Mouse (Mus musculus) limb, embryonic 15.5 days (tissue): ENCODE measurements around the gene Igfbpl1. TPM values are rescaled to one million over a fixed set of nuclear protein-coding genes. Genes with fewer than 3 reads are reported as not detected.

Source experiments
- ATAC-seq: fragments of 200-750 bp; cut with Nextera tagmentation; 2 replicates; pipeline ENCODE4 v1.8.0; 2017; ENCODE audit warnings: low read depth, moderate TSS enrichment; ENCODE audit not compliant: insufficient number of reproducible peaks, low FRiP score, low TSS enrichment
- H3K27ac ChIP-seq: fragments of 300-500 bp; sonication (generic); 2 replicates; pipeline ENCODE4 v1.5.1; 2015; ENCODE audit warnings: moderate library complexity, mild to moderate bottlenecking, inconsistent platforms
- H3K27me3 ChIP-seq: fragments of 300-500 bp; sonication (generic); 2 replicates; pipeline ENCODE4 v1.6.1; 2015; ENCODE audit warnings: inconsistent platforms
- H3K36me3 ChIP-seq: fragments of 300-500 bp; sonication (generic); 2 replicates; pipeline ENCODE4 v1.6.1; 2015; ENCODE audit warnings: inconsistent platforms
- H3K4me1 ChIP-seq: fragments of 300-500 bp; sonication (generic); 2 replicates; pipeline ENCODE4 v1.6.1; 2015; ENCODE audit warnings: inconsistent platforms
- H3K4me2 ChIP-seq: fragments of 300-500 bp; sonication (generic); 2 replicates; pipeline ENCODE4 v1.6.1; 2015; ENCODE audit warnings: mild to moderate bottlenecking, inconsistent platforms
- H3K4me3 ChIP-seq: fragments of 300-500 bp; sonication (generic); 2 replicates; pipeline ENCODE4 v1.5.1; 2015; ENCODE audit warnings: mild to moderate bottlenecking, inconsistent platforms
- H3K9ac ChIP-seq: fragments of 300-500 bp; sonication (generic); 2 replicates; pipeline ENCODE4 v1.6.1; 2015; ENCODE audit warnings: inconsistent platforms
- H3K9me3 ChIP-seq: fragments of 300-500 bp; sonication (generic); 2 replicates; pipeline ENCODE4 v1.6.1; 2016; ENCODE audit warnings: inconsistent platforms
- WGBS: fragments of 180-500 bp; shearing (Covaris S2); methylation state at CpG from one replicate; pipeline ENCODE4 v1.1.7; 2015; 5-methylcytosine and 5-hydroxymethylcytosine counted together
- polyA plus RNA-seq: library from polyadenylated mRNA; unstranded; fragments of >200 nt; fragmentation: Nextera tagmentation; extraction: Ambion mirVana; gene quantifications from 2 replicates; pipeline ENCODE4 v1.2.1, GENCODE M21; 2015

The Igfbpl1 gene
- polyA plus RNA-seq, result 0.08 TPM in 1 of 2 replicates, not detected in the other

DNA sequence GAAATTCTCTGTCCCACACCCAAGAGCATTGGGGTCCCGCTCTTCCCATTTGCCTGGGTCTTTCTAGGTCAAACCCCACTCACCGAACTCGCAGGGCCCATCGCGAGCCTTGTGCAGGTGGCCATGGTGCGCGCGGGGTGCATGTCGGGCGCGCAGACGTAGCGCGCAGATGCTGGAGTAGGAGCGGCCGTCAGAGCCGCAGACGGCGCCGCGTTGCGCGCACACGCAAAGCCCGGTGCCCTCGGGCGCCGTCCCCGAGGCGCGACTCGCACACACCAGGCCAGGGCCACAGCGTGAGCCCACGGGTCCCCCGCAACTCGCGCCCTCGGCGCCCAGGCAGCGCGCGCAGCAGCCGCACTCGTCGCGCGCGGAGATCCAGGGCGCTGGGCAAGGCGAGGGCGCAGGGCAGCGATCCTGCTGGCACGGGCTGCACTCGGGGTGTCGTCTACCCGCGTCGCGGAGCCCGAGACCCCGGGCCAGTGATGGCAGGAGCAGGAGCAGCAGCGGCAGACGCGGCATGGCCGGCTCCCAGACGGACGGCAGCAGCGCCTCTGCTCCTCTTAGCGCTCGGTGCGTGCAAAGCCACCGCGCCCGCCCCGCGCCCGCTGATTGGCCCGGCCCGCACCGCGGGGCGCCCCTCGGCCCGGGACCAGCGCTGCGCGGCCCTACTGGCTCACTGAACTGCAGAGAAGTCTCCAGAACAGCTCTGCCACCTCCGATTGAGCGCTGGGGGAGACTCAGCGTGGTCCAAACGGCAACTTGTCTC lies at the start of gene Igfbpl1:
Gene Igfbpl1, minus strand, starts transcription at position 649 of the 766 bp plus-strand sequence.
- H3K9me3 ChIP-seq, result no peaks in the 10 kb centered on the region
- peak within 1 kb of the TSS; percentile 77 for H3K4me2 ChIP-seq
- no peaks in the 10 kb centered on the region for H3K36me3 ChIP-seq
- no peak within 1 kb of the TSS for H3K27ac ChIP-seq
- H3K9ac ChIP-seq, result no peak within 1 kb of the TSS
- H3K4me1 ChIP-seq, result peaks cover 9% of the 10 kb centered on the region
- peaks cover 88% of the 10 kb centered on the region for H3K27me3 ChIP-seq
- no peak for ATAC-seq
- WGBS, result 1% methylated on average over 91 of the region's 91 CpGs
- H3K4me3 ChIP-seq, result peak within 1 kb of the TSS; percentile 39

DNA sequence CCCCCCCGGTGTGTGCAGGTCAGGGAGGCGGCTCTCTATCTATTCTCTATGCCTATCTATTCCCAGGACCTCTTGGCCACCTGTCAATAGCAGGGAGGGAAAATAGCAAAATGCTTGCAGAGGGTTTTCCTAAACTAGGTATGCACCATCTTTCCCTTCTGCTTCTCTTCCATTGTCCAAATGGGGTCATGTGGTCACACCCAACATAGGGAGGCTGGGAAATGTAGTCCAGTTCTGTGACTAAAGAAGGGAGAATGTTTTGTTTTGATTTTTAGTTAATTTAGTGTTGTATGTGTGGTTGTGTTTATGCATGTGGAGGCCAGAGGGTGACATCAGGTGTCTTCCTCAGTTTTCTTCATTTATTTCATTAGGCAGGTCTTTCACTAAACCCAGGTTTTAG lies 45.4 kb upstream of the Igfbpl1 start:
- Histone ChIP-seq H3K27me3 (no peaks in the 10 kb centered on the region), H3K9me3 (no peaks in the 10 kb centered on the region), H3K4me3 (no peak overlapping the region), H3K4me2 (no peak overlapping the region), H3K9ac (no peak overlapping the region), H3K4me1 (peaks cover 9% of the 10 kb centered on the region), H3K27ac (no peak overlapping the region), H3K36me3 (no peaks in the 10 kb centered on the region)
- no CpG with 5 or more reads among the region's 2 CpGs for WGBS
- no peak for ATAC-seq

DNA sequence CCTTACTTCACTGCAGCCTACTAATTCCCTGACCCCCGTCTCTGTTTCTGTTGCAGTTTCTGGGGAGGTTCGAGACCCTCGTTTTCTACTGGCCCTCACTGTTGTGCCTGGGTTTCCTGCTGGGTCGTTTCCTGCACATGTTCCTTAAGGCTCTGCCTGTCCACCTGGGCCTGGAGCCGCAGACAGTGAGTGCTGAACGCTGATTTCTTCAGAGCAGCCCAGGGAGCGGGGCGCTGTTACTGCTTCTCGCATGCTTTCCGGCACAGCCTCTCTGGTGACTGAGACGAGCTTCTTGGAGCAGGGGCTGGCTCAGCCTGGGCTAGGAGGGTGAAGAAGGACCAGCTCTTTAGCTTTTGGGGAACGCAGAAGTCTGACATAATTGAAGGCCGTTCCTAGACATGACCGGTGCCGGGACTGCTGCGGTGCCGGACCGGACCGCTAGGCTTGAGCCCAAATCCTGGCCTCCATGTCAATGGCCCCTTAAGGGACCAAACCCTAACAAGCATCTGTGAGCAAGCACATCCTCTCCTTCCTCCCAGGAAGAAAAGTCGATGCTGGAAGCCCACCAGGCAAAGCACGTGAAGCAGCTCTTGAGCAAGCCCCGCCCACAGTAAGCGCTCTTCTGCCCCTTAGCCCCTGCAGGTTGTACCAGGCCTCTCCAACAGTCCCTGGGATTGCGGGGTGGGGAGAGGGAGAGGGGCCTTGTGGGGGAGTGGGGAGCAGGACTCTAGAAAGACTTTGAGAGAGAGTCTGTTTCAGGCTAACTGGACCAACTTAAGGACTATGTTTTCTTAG lies 42.5 kb upstream of the Igfbpl1 start:
- H3K4me2 ChIP-seq, result peak overlapping the region; percentile 31; the same call in 1 of the 2 replicates

DNA sequence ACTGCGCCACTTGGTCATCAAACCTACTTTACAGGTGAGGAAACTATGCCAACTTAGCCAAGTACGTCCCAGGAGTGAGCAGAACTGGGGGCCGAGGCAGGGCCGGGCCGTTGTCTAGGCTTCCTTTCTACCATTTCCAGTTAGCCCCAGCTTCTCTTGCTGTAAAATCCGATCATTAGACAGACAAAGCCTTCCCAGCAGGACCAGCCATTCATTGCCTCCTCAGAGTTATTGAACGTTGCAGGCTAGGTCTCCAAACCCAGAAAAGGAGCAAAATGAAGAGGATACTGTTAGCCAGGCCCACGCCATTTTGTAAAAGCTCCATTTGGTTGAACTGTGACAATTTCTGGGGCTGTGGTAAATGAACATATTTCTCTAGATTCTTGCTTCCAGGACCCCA lies 40.7 kb upstream of the Igfbpl1 start:
- 77% methylated on average over 8 of the region's 8 CpGs for WGBS
- no peak overlapping the region for H3K4me2 ChIP-seq
- no peaks in the 10 kb centered on the region for H3K36me3 ChIP-seq
- H3K27ac ChIP-seq, result no peak overlapping the region
- H3K27me3 ChIP-seq, result no peaks in the 10 kb centered on the region
- no peak overlapping the region for H3K9ac ChIP-seq
- H3K4me1 ChIP-seq, result peaks cover 9% of the 10 kb centered on the region
- no peaks in the 10 kb centered on the region for H3K9me3 ChIP-seq
- ATAC-seq, result no peak
- H3K4me3 ChIP-seq, result no peak overlapping the region

More for the DNA sequence above, 42.5 kb upstream of the Igfbpl1 start:
- no peak overlapping the region for H3K27ac ChIP-seq
- peaks cover 9% of the 10 kb centered on the region for H3K4me1 ChIP-seq
- no peak overlapping the region; the same call in 1 of the 2 replicates for H3K9ac ChIP-seq
- ATAC-seq, result no peak
- H3K9me3 ChIP-seq, result no peaks in the 10 kb centered on the region
- no peaks in the 10 kb centered on the region for H3K36me3 ChIP-seq
- H3K4me3 ChIP-seq, result no peak overlapping the region
- H3K27me3 ChIP-seq, result no peaks in the 10 kb centered on the region
- WGBS, result 24% methylated on average over 24 of the region's 24 CpGs

DNA sequence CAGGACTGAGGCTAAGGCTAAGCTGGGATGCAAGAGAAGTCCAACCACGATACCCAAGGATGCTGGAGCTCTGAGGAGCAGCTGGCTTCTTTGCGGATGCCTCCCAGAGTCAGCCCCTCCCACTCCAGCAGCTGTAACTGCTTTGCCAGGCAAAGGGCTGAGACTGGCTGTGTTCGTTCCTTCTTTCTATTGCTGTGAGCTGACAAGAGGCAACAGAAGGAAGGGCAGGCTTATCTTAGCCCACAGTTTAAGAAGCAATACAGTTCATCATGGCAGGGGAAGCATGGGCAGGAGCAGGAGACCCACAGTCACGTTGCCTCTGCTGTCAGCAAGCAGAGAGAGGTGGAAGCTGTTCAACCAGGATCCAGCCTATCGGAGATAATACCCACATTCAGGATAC lies 34.4 kb upstream of the Igfbpl1 start:
- Histone ChIP-seq H3K4me3 (no peak overlapping the region), H3K9ac (no peak overlapping the region), H3K4me2 (no peak overlapping the region), H3K27me3 (peaks cover 2% of the 10 kb centered on the region; the same call in 1 of the 2 replicates), H3K36me3 (no peaks in the 10 kb centered on the region), H3K4me1 (peaks cover 8% of the 10 kb centered on the region), H3K27ac (no peak overlapping the region), H3K9me3 (no peaks in the 10 kb centered on the region)
- no peak for ATAC-seq
- WGBS, result 41% methylated on average over 5 of the region's 5 CpGs

DNA sequence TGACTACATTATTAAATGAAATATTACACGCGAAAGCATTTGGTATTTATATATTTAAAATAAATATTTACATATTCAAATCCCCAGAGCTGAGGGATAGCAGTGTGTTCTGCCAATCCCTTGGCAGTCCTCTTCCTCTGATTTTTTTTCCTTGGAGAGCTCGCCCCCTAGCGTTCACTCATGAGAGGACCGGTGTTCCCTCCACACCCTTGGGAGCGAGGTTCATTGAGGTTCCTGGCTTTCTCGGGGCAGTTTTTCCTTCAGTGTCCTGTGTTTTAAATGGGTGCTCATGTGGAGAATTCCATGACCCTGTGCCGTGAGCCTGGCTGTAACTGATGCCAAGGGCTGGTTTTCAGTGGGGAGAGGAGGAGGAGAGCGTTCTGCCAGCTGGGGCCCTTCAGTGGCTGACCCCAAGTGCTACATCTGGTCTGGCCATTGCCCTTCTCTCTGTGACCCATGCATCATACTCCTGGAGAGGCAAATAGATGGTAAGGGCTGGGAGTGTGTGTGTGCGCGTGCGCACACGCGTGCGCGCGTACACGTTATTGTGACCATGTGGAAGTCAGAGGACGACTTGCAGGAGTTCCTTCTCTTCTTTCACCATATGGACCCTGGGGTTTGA lies 29.2 kb upstream of the Igfbpl1 start:
- 50% methylated on average over 19 of the region's 19 CpGs for WGBS
- Histone ChIP-seq H3K9me3 (no peaks in the 10 kb centered on the region), H3K9ac (no peak overlapping the region), H3K4me2 (no peak overlapping the region), H3K27ac (no peak overlapping the region), H3K36me3 (no peaks in the 10 kb centered on the region), H3K4me1 (peaks cover 9% of the 10 kb centered on the region), H3K27me3 (peaks cover 23% of the 10 kb centered on the region), H3K4me3 (no peak overlapping the region)
- ATAC-seq, result no peak

DNA sequence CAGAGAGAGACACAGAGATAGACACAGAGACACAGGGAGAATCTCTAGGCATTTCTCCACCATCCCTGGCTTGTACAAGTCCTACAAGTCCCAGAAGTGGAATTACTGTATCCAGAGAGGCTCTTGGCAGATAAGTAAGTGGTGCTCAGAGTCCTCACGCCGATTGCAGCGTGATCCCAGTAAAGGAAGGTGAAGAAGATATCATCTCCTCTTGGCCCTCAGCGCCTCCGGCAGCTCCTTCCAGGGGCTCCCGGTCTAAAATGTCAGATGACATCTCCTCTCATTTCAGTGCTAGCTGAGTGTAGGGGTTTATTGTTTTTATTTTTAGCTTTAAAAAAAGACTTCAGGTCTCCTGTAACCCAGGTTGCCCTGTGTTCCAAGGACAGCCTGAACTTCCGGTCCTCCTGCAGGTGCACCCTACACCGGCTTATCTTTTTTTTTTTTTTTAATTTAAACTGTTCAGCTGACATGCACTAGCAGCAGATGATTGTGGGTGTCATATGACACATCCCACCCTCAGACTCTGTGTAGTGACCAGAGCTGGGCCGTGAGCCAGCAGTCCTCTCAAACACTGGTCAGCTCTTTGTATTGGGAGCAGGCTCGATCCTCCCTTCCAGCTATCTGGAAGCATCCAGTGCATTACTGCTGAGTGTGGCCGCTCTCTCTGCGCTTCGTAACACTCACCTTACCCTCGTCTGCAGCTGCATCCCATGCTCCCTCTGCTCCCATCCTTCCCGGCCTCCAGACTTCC lies 26.9 kb upstream of the Igfbpl1 start:
- WGBS, result 68% methylated on average over 15 of the region's 15 CpGs
- Histone ChIP-seq H3K4me3 (no peak overlapping the region), H3K36me3 (no peaks in the 10 kb centered on the region), H3K9me3 (no peaks in the 10 kb centered on the region), H3K27me3 (peaks cover 35% of the 10 kb centered on the region), H3K4me1 (peaks cover 5% of the 10 kb centered on the region; the same call in 1 of the 2 replicates), H3K4me2 (no peak overlapping the region), H3K27ac (no peak overlapping the region), H3K9ac (no peak overlapping the region)
- no peak for ATAC-seq

DNA sequence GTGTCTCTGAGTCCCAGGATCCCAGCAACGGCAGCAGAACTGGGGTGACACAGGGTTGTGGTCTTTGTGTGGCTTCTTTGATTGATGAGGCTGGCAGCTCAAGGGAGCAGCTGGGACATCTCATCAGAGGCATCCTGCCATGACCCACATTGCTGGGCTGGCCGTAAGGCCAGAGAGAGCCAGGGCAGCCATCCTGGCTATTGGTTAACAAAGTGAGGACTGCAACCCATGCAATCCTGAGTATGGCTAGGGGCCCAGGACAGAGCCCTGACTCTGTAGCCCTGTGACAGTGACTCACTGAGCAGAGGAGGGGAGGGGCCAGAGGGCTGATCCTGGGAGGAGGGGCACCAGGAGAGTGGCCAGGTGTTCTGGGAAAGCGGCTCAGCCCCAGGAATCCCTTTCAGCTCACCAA lies 24.9 kb upstream of the Igfbpl1 start:
- no peak for ATAC-seq
- Histone ChIP-seq H3K4me1 (peaks cover 11% of the 10 kb centered on the region), H3K4me3 (no peak overlapping the region), H3K36me3 (no peaks in the 10 kb centered on the region), H3K9ac (no peak overlapping the region), H3K9me3 (no peaks in the 10 kb centered on the region), H3K27me3 (peaks cover 46% of the 10 kb centered on the region), H3K27ac (no peak overlapping the region), H3K4me2 (no peak overlapping the region)
- 29% methylated on average over 3 of the region's 3 CpGs for WGBS

DNA sequence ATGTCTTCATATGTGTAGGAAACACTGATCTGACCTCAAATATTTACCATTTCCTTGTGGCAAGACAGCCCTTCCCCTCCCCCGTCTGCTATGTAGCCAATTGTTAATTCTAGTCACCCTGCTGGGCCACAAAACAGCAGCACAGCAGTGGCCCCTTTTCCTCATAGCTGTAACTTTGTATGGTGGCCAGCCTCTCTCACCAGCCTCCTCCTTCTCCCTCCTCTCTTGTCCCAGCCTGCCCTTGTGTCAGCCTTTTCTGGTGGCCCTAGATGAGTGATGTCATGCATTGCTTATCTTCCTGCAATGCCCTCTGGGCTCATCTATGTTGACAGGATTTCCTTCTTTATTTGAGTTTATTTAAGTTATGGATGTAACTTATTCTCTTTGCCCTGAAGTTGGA lies 22.7 kb upstream of the Igfbpl1 start:
- Histone ChIP-seq H3K4me3 (no peak overlapping the region), H3K9me3 (no peaks in the 10 kb centered on the region), H3K4me2 (no peak overlapping the region), H3K36me3 (no peaks in the 10 kb centered on the region), H3K4me1 (peaks cover 8% of the 10 kb centered on the region), H3K9ac (no peak overlapping the region), H3K27ac (no peak overlapping the region), H3K27me3 (peaks cover 54% of the 10 kb centered on the region)
- no peak for ATAC-seq
- WGBS, result 50% methylated on average over 1 of the region's 1 CpGs

DNA sequence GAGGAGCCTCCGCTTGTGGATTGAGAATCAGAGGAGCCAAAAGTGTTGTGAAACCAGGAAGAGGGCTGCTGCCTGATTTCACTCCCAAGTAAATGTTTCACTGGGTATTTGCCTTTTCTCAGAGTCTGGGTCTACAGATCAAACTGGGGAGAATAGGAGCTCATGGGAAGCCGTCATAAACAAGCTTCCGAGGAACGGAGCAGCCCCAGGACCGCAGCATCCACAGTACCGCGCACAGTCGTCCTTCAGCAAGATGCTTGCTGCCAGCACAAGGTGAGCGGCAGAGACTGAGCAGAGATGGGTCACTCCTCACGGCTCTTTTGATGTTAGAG lies 22.1 kb upstream of the Igfbpl1 start:
- Histone ChIP-seq H3K27ac (no peak overlapping the region), H3K9me3 (no peaks in the 10 kb centered on the region), H3K4me1 (peaks cover 8% of the 10 kb centered on the region), H3K36me3 (no peaks in the 10 kb centered on the region), H3K4me3 (no peak overlapping the region), H3K9ac (no peak overlapping the region), H3K27me3 (peaks cover 55% of the 10 kb centered on the region), H3K4me2 (peak overlapping the region; percentile 6; the same call in 1 of the 2 replicates)
- ATAC-seq, result no peak
- WGBS, result 22% methylated on average over 10 of the region's 10 CpGs

DNA sequence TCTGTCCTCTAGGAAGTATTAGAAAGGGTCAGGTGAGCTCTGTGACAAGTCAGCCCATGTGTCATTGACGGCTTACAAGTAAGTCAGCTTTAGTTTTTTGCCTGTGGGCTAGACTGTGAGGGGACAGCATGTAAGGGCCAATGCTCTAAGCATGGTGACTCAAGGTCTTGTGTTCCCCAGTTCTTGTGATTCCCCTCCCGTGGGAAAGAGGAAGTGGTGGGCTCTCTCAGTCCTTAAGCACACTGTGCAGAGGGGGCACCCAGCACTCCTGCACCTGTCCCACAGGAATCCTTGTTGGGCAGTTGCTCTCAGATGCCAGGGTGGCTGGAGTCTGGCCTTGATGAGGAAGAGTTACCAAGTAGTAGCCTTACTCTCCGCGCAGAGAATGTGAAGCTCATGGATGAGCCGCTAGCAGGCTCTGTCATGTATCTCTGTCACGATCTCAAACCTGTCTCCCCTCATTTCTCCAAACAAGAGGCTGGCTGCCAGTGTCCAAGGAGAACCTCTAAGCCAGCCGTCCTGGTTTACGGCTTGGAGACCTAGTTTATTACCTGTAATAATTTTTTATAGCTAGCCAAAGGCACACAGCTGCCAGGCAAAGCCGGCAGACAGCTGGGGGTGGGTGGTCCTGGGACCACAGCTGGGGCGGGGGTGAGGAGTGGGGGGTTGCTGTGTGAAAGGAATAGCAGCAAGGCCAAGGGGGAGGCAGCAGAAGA lies 21.5 kb upstream of the Igfbpl1 start, which contains the start of gene Stra6l:
Gene Stra6l, plus strand, starts transcription at position 556 of the 716 bp plus-strand sequence.
- no peak within 1 kb of the TSS for H3K4me3 ChIP-seq
- no peak for ATAC-seq
- H3K4me2 ChIP-seq, result peak within 1 kb of the TSS; percentile 6; the same call in 1 of the 2 replicates
- no peaks in the 10 kb centered on the region for H3K36me3 ChIP-seq
- peaks cover 52% of the 10 kb centered on the region for H3K27me3 ChIP-seq
- 14% methylated on average over 10 of the region's 10 CpGs for WGBS
- no peaks in the 10 kb centered on the region for H3K9me3 ChIP-seq
- H3K27ac ChIP-seq, result no peak within 1 kb of the TSS
- peaks cover 8% of the 10 kb centered on the region for H3K4me1 ChIP-seq
- H3K9ac ChIP-seq, result no peak within 1 kb of the TSS
